Mouse (Mus musculus): ENCODE measurements around the gene Kcnn1.

The Kcnn1 gene

GRCm38 (mm10) chr8:70816679-70817078 is 46.4 kb downstream of the Kcnn1 start:
- no peak for DNase-seq (ENCODE audit: low read depth, low spot score)

- DNase-seq (ENCODE audit: low read depth, low spot score) = no peak
Measured at GRCm38 (mm10) chr8:70812885-70813284, 50.2 kb downstream of the Kcnn1 start.

- DNase-seq (ENCODE audit: low read depth, low spot score) = no peak
Measured at GRCm38 (mm10) chr8:70812055-70812454, 51.0 kb downstream of the Kcnn1 start.

GRCm38 (mm10) chr8:70810962-70811680 is 51.9 kb downstream of the Kcnn1 start:
- peak; percentile 53 for DNase-seq (ENCODE audit: low read depth, low spot score)

DNA sequence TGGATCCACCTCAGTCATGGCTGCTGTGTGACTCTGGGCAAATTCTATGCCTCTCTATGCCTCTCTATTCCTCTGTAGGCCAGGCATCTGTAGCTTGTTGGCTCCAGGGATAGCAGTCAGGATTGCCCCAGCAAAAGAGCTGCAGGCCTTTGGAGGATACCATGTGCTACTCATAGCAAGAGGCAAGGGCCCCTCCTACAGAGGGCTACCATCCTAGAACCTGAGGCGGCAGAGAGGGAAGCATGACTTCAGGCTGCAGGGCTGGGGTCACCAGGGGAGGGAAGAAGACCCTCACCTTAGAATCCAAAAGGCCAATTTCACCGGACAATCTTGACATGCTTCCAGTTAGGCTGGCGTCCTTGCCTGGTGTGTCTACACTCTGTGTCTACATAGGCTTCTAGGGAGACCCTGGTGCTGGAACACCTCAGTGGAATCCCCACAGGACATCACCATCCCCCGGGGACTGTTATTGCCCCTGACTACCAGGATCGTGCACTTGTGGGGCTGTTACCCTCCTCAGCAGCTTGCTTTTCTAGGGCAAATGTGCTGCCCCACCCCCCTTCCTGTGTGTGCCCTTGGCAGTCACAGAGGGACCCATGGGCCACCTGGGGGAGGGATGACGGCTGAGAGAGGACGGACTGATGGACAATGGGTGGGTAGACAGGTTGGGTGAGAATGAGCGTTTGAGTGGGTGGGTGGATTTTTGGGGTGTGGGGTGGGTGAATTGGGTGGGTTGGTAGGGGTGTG is 53.9 kb downstream of the Kcnn1 start:
- peak; percentile 51 for DNase-seq (ENCODE audit: low read depth, low spot score)

GRCm38 (mm10) chr8:70808239-70808638 is 54.8 kb downstream of the Kcnn1 start, which contains the start of gene Il12rb1:
Gene Il12rb1, plus strand, starts transcription at chr8:70808449.
- DNase-seq (ENCODE audit: low read depth, low spot score) = peak; percentile 69

GRCm38 (mm10) chr8:70807304-70807703 is 55.8 kb downstream of the Kcnn1 start:
- no peak for DNase-seq (ENCODE audit: low read depth, low spot score)

DNA sequence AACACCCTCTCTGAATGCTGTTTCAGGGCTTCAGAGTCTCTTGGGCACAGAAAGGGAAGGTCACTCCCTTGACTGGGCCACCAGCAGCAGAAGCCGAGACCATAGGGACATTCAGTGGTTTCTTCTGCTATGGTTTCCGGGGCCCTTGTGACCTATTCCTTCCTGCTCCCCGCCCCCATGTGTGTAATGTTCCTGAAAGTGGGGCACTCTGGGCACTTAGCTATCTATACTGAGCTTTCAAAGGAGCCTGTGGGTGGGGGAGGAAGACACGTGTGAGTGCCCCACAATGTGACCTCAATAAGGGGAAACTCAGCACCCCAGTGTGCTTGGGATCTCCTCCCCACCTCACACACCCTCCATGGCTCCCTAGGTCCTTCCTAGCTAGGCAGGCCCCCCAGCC is 56.5 kb downstream of the Kcnn1 start:
- DNase-seq (ENCODE audit: low read depth, low spot score) = peak; percentile 68

DNA sequence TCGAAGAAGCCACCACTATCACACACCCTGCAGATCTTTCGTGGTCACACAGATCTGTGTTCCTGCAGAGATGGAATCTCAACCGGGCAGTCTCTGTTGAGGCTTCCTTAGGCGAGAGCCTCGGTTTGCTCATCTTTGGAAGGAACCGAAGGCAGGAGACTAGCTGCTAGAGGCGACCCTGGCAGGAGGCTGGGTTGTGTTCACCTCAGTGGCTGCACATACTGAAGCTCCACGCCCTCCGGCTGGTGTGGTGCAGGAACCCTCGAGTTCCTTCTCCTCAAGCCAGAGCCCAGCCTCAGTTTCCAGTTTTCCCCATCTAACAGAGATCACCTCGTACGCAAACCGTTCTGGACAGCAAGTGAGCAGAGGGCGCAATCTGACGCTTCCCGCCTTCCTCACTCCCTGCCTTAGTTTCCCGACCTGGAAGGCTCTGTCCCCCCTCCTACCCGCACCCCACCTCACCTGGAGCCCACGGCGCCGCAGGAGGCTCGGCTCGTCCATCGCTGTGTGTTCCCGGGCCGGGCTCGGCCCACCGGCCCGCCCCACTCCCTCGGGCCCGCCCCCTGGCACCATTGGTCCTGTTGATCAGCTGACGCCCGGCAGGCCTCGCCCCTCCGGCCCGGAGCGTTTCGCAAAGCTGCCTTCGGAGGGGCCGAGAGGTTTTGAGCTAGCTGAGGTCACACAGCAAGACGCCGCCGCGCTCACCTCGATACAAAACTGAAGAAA is 58.4 kb downstream of the Kcnn1 start, which contains the start of gene Mast3:
TSS of gene Mast3 (minus strand) at position 574 of the 726 bp plus-strand sequence.
- peak; percentile 86 for DNase-seq (ENCODE audit: low read depth, low spot score)

GRCm38 (mm10) chr8:70803761-70804480 is 59.1 kb downstream of the Kcnn1 start:
- peak; percentile 59 for DNase-seq (ENCODE audit: low read depth, low spot score)

GRCm38 (mm10) chr8:70802786-70803510 is 60.1 kb downstream of the Kcnn1 start:
- DNase-seq (ENCODE audit: low read depth, low spot score) = no peak

GRCm38 (mm10) chr8:70801830-70802229 is 61.2 kb downstream of the Kcnn1 start:
- no peak for DNase-seq (ENCODE audit: low read depth, low spot score)

GRCm38 (mm10) chr8:70801156-70801555 is 61.9 kb downstream of the Kcnn1 start:
- DNase-seq (ENCODE audit: low read depth, low spot score) = peak; percentile 72

DNA sequence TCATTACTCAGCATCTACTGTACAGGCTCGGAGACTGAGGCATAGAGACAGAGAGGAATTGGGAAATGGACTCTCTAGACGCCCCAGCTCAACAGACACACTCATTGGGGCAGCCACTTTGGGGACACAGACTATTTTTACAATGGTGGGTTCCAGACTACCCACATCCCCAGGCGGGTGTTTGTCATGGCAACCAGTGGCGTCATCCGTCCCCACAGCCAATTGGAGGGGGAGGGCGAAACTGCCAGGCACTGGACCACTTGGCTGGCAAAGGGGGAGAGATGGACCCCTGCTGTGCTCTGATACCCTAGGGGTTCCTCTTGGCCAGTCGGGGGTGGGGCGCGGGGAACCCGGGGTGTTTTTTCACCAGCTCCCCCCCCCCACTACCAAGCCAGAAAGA is 62.4 kb downstream of the Kcnn1 start:
- no peak for DNase-seq (ENCODE audit: low read depth, low spot score)

GRCm38 (mm10) chr8:70798281-70798680 is 64.8 kb downstream of the Kcnn1 start:
- DNase-seq (ENCODE audit: low read depth, low spot score) = no peak

GRCm38 (mm10) chr8:70797081-70798070 is 65.7 kb downstream of the Kcnn1 start:
- DNase-seq (ENCODE audit: low read depth, low spot score) = peak; percentile 91

GRCm38 (mm10) chr8:70796403-70797080 is 66.5 kb downstream of the Kcnn1 start:
- DNase-seq (ENCODE audit: low read depth, low spot score) = no peak

DNA sequence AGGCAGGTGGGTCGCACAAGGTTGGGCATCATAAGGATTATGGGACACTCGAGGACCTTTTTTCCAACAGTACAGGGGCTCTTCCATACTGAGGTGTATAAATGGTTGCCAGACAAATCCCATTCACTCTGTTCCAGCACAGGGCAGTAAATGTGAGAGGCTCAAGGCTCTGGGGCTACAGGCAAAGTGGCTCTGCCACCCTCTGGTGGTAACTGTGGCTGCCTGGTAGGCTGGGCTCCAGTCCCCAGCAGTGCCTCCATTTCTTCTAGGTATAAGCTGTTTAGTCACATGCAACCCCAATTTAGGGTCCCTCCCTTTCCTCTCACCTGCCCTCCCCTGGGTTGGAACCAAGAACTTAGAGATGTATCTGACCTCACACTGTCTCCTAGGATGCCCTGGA is 67.7 kb downstream of the Kcnn1 start:
- no peak for DNase-seq (ENCODE audit: low read depth, low spot score)

DNA sequence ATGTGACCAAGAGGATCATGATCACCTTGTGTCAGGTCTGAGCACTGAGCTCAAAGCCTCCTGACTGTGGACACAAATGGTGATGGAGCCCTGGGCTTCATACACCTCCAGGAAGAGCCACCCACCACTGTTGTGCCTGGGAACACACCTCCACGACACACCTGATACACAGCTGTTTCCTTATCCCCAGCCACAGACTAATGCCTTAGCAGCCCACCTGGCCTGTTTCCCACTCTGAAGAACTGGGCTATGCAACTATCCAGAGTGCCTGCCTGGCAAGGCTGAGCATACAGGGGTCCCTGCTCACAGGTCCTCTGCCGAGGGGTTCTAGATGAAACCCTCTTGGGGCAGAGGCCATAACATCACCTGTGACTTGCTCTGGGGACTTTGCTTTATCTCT is 68.8 kb downstream of the Kcnn1 start:
- DNase-seq (ENCODE audit: low read depth, low spot score) = no peak

All from CD4-positive, CD25-positive, alpha-beta regulatory T cell, adult 2 months (primary cell).